Mouse (Mus musculus) CH12.LX (cell line): ENCODE measurements at regions not wholly inside any gene's neighbourhood (a gene's known extent, or its start where the extent isn't known, plus 50 kb on each side); places are given as distances from the start of the nearest gene placed in this dataset.

Experiments
- DNase-seq: peaks from one replicate; pipeline ENCODE4 v3.0.0-alpha.2; 2013; ENCODE audit errors: extremely low read depth
- H3K27ac ChIP-seq: 2 replicates; pipeline ENCODE4 v1.5.1; 2012; ENCODE audit warnings: low read depth, mild to moderate bottlenecking, control low read depth, moderate library complexity; ENCODE audit not compliant: insufficient read depth
- H3K27me3 ChIP-seq: replicated peaks from 2 replicates; pipeline ENCODE3; 2012; ENCODE audit warnings: inconsistent platforms
- H3K36me3 ChIP-seq, 2 experiments: replicated peaks in 1 of 2; 2 replicates each; pipeline versions ENCODE3 to v1.6.1; 2012; ENCODE audit warnings: inconsistent platforms in 1 of 2, low read length in 1 of 2, mild to moderate bottlenecking in 1 of 2, mixed read lengths in 1 of 2, moderate library complexity in 1 of 2; ENCODE audit not compliant: control insufficient read depth in 1 of 2, insufficient read depth in 1 of 2
- H3K4me1 ChIP-seq, 2 experiments: 2 replicates each; pipeline ENCODE4 v1.6.1; 2012; ENCODE audit warnings: inconsistent platforms in 1 of 2, moderate library complexity in 1 of 2; ENCODE audit not compliant: insufficient read depth in 2 of 2, control insufficient read depth in 1 of 2
- H3K4me2 ChIP-seq: 2 replicates; pipeline ENCODE4 v1.6.1; 2012; ENCODE audit warnings: low read depth, mild to moderate bottlenecking, control low read depth; ENCODE audit not compliant: poor library complexity, insufficient read depth, severe bottlenecking
- H3K4me3 ChIP-seq, 3 experiments: fragments of 150-350 bp in 1 of 3; sonication (generic) in 1 of 3; replicated peaks in 1 of 3; 2 replicates each; pipeline versions ENCODE3 to v1.5.1; 2011 to 2012; ENCODE audit warnings: low read depth in 2 of 3, low read length in 2 of 3, mild to moderate bottlenecking in 2 of 3, moderate library complexity in 2 of 3, control low read depth in 1 of 3, improper control_type of control experiment in 1 of 3, inconsistent platforms in 1 of 3, mixed read lengths in 1 of 3; ENCODE audit not compliant: poor library complexity in 1 of 3
- H3K79me2 ChIP-seq: replicated peaks from 2 replicates; pipeline ENCODE4 v1.6.1; 2012; ENCODE audit warnings: mild to moderate bottlenecking, moderate library complexity; ENCODE audit not compliant: control insufficient read depth, poor library complexity, insufficient read depth, severe bottlenecking; ENCODE audit errors: extremely low read depth
- H3K9ac ChIP-seq: 2 replicates; pipeline ENCODE4 v1.6.1; 2012; ENCODE audit warnings: low read depth, mild to moderate bottlenecking, control low read depth, moderate library complexity; ENCODE audit not compliant: insufficient read depth
- H3K9me3 ChIP-seq: replicated peaks from 2 replicates; pipeline ENCODE3; 2012; ENCODE audit warnings: low read length, inconsistent platforms, mixed read lengths
- CTCF ChIP-seq, 2 experiments: IDR thresholded peaks in 1 of 2; conservative IDR thresholded peaks in 1 of 2; 2 replicates each; pipeline ENCODE4 v1.5.1; 2011 to 2012; ENCODE audit warnings: low read depth in 2 of 2, low read length in 2 of 2, improper control_type of control experiment in 1 of 2, inconsistent platforms in 1 of 2, mild to moderate bottlenecking in 1 of 2, moderate library complexity in 1 of 2
- ELF1 ChIP-seq: IDR thresholded peaks from 2 replicates; pipeline ENCODE4 v1.6.1; 2014; ENCODE audit warnings: low read depth, mild to moderate bottlenecking, inconsistent platforms, low read length, improper control_type of control experiment
- EP300 ChIP-seq: IDR thresholded peaks from 2 replicates; pipeline ENCODE4 v1.6.1; 2011; ENCODE audit warnings: low read length, improper control_type of control experiment
- HCFC1 ChIP-seq: IDR thresholded peaks from 2 replicates; pipeline ENCODE4 v1.6.1; 2012; ENCODE audit warnings: low read depth, mild to moderate bottlenecking, inconsistent platforms, low read length, improper control_type of control experiment
- IRF4 ChIP-seq: IDR thresholded peaks from 2 replicates; pipeline ENCODE4 v1.6.1; 2014; ENCODE audit warnings: low read depth, mild to moderate bottlenecking, inconsistent platforms, low read length, improper control_type of control experiment
- JUN ChIP-seq: IDR thresholded peaks from 2 replicates; pipeline ENCODE4 v1.6.1; 2011; ENCODE audit warnings: low read depth, mild to moderate bottlenecking, low read length, improper control_type of control experiment, moderate library complexity; ENCODE audit not compliant: insufficient read depth
- MAZ ChIP-seq: IDR thresholded peaks from 2 replicates; pipeline ENCODE4 v1.6.1; 2012; ENCODE audit warnings: low read depth, mild to moderate bottlenecking, inconsistent platforms, low read length, improper control_type of control experiment, moderate library complexity
- MEF2A ChIP-seq: IDR thresholded peaks from 2 replicates; pipeline ENCODE4 v1.6.1; 2014; ENCODE audit warnings: low read depth, mild to moderate bottlenecking, inconsistent platforms, low read length, improper control_type of control experiment, borderline replicate concordance
- MYC ChIP-seq: IDR thresholded peaks from 2 replicates; pipeline ENCODE4 v1.6.1; 2011; ENCODE audit warnings: low read depth, mild to moderate bottlenecking, improper control_type of control experiment, low read length
- PAX5 ChIP-seq: IDR thresholded peaks from 2 replicates; pipeline ENCODE4 v1.6.1; 2012; ENCODE audit warnings: low read length, inconsistent platforms, mixed read lengths
- POLR2A ChIP-seq: IDR thresholded peaks from 2 replicates; pipeline ENCODE4 v1.6.1; 2011; ENCODE audit warnings: low read depth, mild to moderate bottlenecking, improper control_type of control experiment, low read length
- POLR2AphosphoS2 ChIP-seq: IDR thresholded peaks from 2 replicates; pipeline ENCODE4 v1.6.1; 2011; ENCODE audit warnings: low read depth, low read length, improper control_type of control experiment
- RAD21 ChIP-seq: IDR thresholded peaks from 2 replicates; pipeline ENCODE4 v1.6.1; 2011; ENCODE audit warnings: low read depth, mild to moderate bottlenecking, low read length, improper control_type of control experiment, moderate library complexity
- SMC3 ChIP-seq: IDR thresholded peaks from 2 replicates; pipeline ENCODE4 v1.6.1; 2011; ENCODE audit warnings: low read depth, low read length, improper control_type of control experiment
- TBP ChIP-seq: conservative IDR thresholded peaks from 2 replicates; pipeline ENCODE4 v1.6.1; 2011; ENCODE audit warnings: low read depth, low read length, improper control_type of control experiment
- USF2 ChIP-seq: conservative IDR thresholded peaks from 2 replicates; pipeline ENCODE4 v1.6.1; 2011; ENCODE audit warnings: low read depth, low read length, improper control_type of control experiment
- ZC3H11A ChIP-seq: IDR thresholded peaks from 2 replicates; pipeline ENCODE4 v1.6.1; 2012; ENCODE audit warnings: low read depth, mild to moderate bottlenecking, inconsistent platforms, low read length, improper control_type of control experiment
- dilution Hi-C: fragments of 300-500 bp; cut with MboI; formaldehyde crosslinking; loops from 2 replicates; pipeline ENCODE4 v1.14.3; 2020; ENCODE audit warnings: low sequenced_read_pairs; ENCODE audit not compliant: extremely low pct_unique_long_range_greater_than_20kb, extremely low pct_ligation_motif_present
- in situ Hi-C: fragments of 300-500 bp; cut with MboI; formaldehyde crosslinking; loops from 3 replicates; pipeline ENCODE4 v1.14.3; 2019; ENCODE audit warnings: low sequenced_read_pairs, low pct_ligation_motif_present, low pct_unique_long_range_greater_than_20kb, mixed read lengths

GRCm38 (mm10) chrX:11671805-11672204 lies 344.2 kb downstream of the H2al1j start:
- Histone ChIP-seq H3K9me3 (no peaks in the 10 kb centered on the region), H3K27ac (no peak overlapping the region), H3K79me2 (no peaks in the 10 kb centered on the region), H3K27me3 (no peaks in the 10 kb centered on the region), H3K4me3 (no peak overlapping the region)
- DNase-seq, result no peak
- TF ChIP-seq IRF4 (no peak), USF2 (no peak), ZC3H11A (no peak), MEF2A (no peak), PAX5 (no peak), MAZ (no peak), MYC (no peak), EP300 (no peak), SMC3 (no peak), POLR2AphosphoS2 (no peak), HCFC1 (no peak), RAD21 (no peak), TBP (no peak), JUN (no peak), CTCF (conservative IDR thresholded peaks at IDR 0.05 in 1 of 2, IDR thresholded peaks at IDR 0.05 in 1 of 2; ENCODE audit: low read depth in 2 of 2, low read length in 2 of 2) (no peak)
- TF ChIP-seq, all 38 proteins: peak for 0
- peaks cover 0 to 3% of the 10 kb centered on the region in 2 experiments; a peak in 2 of 4 replicates for H3K4me1 ChIP-seq
- no peak overlapping the region for H3K9ac ChIP-seq
- no peak overlapping the region for H3K4me2 ChIP-seq
- in situ Hi-C loops, result no loop called here
- H3K36me3 ChIP-seq, result no peaks in the 10 kb centered on the region
- dilution Hi-C loops, result no loop called here

GRCm38 (mm10) chrX:11678086-11678485 lies 350.5 kb downstream of the H2al1j start:
- in situ Hi-C loops, result no loop called here
- no peaks in the 10 kb centered on the region for H3K27me3 ChIP-seq

More at GRCm38 (mm10) chrX:11678086-11678485, 350.5 kb downstream of the H2al1j start:
- Histone ChIP-seq H3K4me1 (peaks cover 5 to 33% of the 10 kb centered on the region in 2 experiments), H3K27ac (no peak overlapping the region), H3K9ac (no peak overlapping the region), H3K4me3 (no peak overlapping the region), H3K9me3 (no peaks in the 10 kb centered on the region), H3K36me3 (no peaks in the 10 kb centered on the region), H3K79me2 (no peaks in the 10 kb centered on the region), H3K4me2 (no peak overlapping the region)
- no peak for DNase-seq
- dilution Hi-C loops, result no loop called here
- no peak for TF ChIP-seq MYC
- no peak for TF ChIP-seq ELF1
- no peak for TF ChIP-seq IRF4
- no peak for TF ChIP-seq MAZ
- TF ChIP-seq ZC3H11A, result no peak
- TF ChIP-seq POLR2A, result no peak
